Mouse (Mus musculus): Measurements from ENCODE around the gene Wasl.

DNA sequence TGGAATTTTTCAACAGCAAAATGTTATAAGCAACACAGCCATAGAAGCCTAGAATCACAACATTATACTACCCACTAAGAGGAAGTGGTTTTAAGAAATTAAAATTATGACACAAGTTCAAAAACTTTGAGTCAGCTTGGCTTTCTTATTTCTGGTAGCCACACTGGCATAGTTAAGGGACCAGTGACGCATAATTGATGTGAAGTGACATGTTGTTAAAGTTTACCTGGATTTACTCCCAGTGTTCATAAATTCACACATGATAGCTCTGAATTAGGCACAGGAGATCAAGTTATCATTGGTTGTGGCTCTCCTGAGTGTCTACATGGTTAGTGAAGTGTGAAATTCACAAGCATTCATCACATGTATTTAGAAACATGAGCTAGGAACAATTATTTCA lies 99.9 kb downstream of the Wasl start:
- no peak for TF ChIP-seq TAL1 (conservative IDR thresholded peaks at IDR 0.05; ENCODE audit: low read depth, low read length)
- no peak for TF ChIP-seq CTCF (IDR thresholded peaks at IDR 0.05; ENCODE audit: low read depth, low read length)
- no peak for TF ChIP-seq GATA1 (IDR thresholded peaks at IDR 0.05; ENCODE audit: borderline replicate concordance, low read length)
- TF ChIP-seq GATA2 (IDR thresholded peaks at IDR 0.05; ENCODE audit: borderline replicate concordance, low read depth, low read length), result no peak
- no peak for TF ChIP-seq POLR2AphosphoS5 (IDR thresholded peaks at IDR 0.05; ENCODE audit: insufficient replicate concordance, low read depth, low read length)
